Mouse (Mus musculus) thymus, adult 18-20 months (tissue): Measurements from ENCODE around the gene Qrich2.

Source experiments
- DNase-seq, 2 experiments: peaks; one replicate each; pipeline ENCODE4 v3.0.0; 2022; ENCODE audit warnings: mixed read lengths in 2 of 2

Gene Qrich2

GRCm38 (mm10) chr11:116443311-116443710, 22.7 kb downstream of the Qrich2 start:
- DNase-seq = no peak

DNA sequence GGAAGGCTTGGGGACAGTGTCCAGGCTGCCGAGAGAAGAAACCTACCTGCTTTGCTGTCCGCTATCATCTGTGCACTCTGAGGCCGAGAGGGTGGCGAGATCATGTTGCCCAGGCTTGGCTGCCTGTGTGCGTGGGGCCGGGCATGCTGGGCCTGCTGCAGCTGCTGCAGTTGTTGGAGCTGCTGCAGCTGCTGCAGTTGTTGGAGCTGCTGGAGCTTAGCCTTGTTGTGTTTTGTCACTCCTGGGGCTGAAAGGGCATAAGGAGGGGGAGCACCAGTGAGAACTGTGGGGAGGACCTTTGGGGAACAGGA, 23.2 kb downstream of the Qrich2 start:
- DNase-seq = no peak

DNA sequence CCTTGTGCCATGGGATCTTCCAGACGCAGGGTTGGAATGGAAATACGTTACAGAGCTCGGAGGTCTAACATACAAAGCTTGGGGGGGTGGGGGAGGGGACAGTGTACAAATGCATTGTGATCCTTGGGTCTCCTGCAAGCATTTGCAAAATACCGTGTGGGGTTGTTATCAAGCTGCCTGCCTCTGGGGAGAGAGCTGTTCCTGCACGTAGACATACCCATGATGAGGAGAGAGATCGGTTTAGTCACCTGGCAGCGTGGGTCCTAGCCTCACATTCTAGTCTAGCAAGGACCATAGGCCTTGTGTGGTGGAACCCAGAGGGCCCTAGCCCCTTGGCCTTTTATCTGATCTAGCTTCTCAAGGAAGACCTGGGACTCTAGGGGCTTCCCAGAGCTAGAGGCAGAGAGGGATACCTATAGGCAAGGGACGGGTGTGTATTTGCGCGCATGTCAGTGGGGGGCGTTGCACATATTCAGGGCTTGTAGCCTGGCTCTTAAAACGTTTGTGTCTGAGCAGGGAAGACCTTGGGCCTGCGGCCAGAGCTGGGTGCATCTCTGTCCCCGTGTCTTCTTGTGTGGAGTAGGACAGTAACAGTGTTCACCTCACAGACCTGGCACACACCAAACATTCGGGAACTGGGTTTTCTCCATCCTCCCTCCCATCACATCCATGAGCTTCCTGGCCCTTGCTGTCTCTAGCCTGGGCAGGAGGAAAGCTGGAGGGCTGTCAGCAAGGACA, 23.7 kb downstream of the Qrich2 start:
- DNase-seq = no peak

- DNase-seq = no peak
These were observed 25.5 kb downstream of the Qrich2 start for GRCm38 (mm10) chr11:116440408-116441068.

GRCm38 (mm10) chr11:116439269-116440240, 26.5 kb downstream of the Qrich2 start:
- peak; percentile 17 to 50 for DNase-seq

GRCm38 (mm10) chr11:116437541-116437940, 28.5 kb downstream of the Qrich2 start:
- no peak for DNase-seq

- no peak for DNase-seq
These were observed 29.2 kb downstream of the Qrich2 start for GRCm38 (mm10) chr11:116436725-116437331.

DNA sequence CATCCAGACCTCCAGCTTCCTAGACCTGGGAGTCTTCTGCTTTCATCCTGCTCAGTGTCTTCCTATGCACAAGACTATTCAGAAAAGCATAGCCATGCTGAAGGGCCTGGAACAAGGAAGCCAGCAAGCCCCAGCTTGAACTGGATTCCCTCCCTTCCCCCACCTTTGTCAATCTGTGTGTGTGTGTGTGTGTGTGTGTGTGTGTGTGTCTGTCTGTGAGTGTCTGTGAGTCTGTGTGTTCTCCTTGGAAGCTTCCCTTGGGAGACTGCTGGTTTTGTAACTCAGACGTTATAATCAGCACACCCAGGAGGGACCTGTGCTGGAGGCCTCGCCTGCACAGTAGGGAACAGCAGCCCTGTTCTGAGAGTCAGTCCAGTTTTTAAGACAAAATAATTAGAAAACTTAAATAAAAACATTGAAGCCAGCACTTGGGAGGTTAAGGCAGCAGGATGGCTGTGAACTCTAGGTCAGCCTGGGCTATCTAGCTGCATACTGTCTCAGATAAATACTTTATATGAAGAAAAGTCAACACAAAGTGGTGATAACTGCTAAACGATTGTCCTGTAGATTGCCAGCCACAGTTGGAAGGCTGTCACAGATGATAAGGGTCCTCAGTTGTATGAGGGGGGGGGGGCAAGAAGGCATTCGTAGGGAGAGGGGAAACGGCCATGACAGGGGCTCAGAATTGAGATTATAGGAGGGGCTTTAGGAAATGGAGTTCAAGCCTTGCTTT, 29.9 kb downstream of the Qrich2 start:
- DNase-seq = no peak

- no peak for DNase-seq
These were observed 30.9 kb downstream of the Qrich2 start for GRCm38 (mm10) chr11:116434967-116435752.

DNA sequence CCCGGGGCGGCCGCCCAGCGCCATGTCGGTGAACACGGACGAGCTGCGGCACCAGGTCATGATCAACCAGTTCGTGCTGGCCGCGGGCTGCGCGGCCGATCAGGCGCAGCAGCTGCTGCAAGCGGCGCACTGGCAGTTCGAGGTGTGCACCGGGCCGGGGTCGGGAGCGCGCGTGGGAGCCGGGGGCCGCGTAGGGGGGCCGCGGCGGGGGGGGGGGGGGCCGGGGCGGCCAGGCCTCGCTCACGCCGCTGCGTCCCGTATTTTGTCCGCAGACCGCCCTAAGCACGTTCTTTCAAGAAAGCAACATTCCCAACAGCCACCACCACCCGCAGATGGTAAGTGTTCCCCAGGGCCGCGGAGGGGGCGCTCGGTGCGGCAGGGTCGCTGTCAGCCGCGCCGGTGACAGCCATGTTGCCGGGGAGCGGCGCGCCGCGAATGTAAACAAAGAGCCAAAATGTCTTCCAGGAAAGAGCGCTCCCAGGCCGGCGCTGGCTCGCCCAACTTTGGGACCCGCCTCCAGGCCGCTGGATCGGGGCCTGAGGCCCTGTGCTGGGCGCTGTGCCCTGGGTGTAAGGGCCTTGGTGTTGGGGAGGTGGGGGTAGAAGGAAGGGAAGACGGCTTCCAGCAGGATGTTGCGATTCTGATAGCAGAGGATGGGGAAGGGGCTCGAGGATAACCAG, 31.6 kb downstream of the Qrich2 start:
- peak; percentile 50 to 54 for DNase-seq

DNA sequence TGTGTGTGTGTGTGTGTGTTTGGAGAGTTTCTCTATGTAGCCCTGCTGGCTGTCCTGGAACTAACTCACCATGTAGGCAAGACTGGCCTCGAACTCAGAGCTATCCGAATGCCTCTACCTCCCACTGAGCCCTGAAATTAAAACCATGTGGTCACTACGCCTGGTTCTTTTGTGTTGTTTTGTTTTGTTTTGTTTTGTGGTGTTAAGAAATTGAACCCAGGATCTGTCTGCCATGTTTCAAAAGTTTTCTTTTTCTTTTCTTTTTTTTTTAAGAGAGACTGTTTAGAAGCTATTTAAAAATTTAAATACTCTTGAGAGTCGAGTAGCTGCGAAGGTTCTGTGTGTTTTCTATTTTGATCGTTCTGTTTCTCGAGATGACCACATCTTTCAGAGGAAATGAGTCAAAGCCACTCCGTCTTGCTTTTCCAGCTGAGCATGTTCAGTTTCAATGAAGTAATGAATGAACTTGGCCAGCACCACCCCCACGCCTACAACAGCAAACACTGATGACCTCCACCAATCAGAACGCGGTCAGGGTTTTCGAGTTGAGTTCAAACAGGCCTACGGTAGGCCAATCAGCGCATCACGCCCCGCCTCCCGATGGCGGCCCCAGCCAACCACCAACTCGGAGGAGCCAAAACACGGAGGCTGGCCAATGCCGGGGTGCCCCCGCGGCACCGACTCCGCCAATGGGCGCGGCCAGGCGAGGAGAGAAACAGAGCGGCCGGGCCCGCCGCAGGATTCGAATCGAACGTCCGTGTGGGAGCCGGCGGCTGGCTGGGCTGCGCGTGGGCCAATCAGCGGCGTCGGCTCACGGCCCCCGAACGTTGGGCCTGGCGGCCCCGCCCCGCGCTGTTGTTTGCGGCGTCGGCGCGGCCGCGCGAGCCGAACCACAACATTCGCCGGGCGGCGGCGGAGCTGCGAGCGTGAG, 32.4 kb downstream of the Qrich2 start, which contains the start of gene Ubald2:
Ubald2 (plus strand) TSS at position 739 of the 931 bp plus-strand sequence.
- peak; percentile 99 to 100 for DNase-seq

GRCm38 (mm10) chr11:116432593-116433355, 33.3 kb downstream of the Qrich2 start:
- no peak for DNase-seq

- DNase-seq = no peak
These were observed 33.9 kb downstream of the Qrich2 start for GRCm38 (mm10) chr11:116432127-116432526.

DNA sequence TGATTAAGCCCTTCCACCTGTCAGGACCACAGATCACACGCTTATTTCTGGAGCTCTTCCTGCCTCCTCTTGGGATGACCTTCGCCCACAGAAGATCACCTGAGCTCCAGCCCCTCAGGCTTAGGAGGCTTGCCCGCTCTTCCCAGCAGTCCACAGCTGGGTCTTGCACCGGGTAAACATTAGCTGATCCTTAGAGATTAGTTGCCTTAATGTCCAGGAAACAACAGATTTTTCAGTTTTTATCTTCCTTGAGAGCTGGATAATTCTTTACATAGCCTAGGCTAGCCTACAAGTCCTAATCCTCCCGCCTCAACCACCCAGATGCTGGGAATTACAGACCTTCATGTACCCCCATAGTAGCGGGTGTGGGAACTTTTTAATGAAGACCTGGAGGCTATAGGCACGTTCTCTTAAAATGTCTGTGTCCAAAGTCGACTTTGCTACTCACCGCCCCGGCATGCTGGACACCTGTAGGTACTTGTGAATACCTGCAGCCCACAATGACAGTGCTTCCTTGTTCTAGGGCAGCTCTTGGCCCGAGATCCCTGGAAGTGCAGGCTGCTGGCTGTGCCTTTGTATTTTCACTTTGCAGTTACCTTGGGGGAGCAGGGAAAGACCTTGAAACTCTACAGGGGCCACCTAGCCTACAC, 34.5 kb downstream of the Qrich2 start:
- DNase-seq = no peak

DNA sequence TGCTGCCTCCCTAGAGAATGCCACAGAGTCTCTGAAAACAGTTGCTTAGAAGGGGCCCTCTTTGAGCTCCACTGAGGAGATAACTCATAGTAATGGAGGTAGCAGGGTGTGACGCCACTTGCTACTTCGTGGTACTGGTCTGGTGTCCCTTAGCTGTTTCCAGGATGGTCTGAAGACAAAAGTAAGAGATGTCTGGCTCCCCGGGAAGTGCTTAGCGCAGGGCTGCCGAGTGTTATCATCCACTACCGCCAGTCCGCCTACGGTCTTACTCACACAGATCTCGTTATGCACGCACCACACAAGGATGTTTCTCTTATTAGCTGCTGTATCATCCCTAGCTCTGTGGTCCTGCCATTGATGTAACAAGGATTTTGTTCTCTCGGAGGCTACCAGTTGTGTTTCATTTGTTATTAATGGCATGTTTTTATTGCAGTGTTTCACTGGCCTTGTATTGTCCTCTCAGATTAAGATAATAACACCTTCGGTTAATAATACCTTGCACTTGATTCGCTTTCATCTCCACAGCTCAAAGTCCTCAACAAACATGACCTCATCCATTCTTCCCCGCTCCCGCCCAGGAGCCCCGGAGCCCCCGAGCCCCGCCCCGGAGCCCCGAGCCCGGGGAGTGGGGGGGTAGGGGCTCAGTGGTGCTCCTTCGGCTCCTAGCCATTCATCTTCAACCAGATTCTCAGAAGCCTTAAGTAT, 35.2 kb downstream of the Qrich2 start:
- no peak for DNase-seq

DNA sequence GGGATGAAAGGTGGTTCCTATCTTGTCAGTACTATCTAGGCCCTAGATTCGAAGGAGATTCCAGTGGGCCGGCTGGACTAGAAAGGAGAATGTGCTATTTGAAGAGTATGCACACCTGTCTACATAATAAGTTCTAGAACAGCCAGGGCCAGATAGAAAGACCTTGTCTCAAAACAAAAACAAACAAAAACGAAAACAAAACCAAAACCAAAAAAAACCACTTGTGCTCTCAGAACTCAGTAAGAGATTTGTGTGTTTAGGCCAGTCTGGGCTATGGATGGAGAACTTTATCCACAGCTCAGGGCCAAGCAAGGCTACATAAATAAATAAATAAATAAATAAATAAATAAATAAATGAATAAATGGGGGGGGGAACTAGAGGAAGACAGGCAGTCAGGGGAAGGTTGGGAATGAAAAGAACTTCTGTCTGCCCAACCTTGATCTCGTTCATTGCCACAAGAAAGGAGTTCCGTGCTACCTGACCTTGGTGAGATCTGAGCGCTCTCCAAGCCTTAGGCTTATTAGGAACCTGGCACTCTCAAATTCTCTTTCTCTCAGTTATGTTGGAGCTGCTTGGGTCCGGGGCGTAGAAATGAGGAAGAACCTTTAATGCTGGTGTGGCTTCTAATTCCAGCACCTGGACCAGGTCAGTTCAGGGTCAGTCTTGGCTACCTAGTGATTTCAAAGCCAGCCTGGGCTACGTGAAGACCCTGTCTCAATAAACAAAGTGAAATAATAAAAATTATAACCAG, 36.0 kb downstream of the Qrich2 start:
- no peak for DNase-seq
